In the genomic region with DNA sequence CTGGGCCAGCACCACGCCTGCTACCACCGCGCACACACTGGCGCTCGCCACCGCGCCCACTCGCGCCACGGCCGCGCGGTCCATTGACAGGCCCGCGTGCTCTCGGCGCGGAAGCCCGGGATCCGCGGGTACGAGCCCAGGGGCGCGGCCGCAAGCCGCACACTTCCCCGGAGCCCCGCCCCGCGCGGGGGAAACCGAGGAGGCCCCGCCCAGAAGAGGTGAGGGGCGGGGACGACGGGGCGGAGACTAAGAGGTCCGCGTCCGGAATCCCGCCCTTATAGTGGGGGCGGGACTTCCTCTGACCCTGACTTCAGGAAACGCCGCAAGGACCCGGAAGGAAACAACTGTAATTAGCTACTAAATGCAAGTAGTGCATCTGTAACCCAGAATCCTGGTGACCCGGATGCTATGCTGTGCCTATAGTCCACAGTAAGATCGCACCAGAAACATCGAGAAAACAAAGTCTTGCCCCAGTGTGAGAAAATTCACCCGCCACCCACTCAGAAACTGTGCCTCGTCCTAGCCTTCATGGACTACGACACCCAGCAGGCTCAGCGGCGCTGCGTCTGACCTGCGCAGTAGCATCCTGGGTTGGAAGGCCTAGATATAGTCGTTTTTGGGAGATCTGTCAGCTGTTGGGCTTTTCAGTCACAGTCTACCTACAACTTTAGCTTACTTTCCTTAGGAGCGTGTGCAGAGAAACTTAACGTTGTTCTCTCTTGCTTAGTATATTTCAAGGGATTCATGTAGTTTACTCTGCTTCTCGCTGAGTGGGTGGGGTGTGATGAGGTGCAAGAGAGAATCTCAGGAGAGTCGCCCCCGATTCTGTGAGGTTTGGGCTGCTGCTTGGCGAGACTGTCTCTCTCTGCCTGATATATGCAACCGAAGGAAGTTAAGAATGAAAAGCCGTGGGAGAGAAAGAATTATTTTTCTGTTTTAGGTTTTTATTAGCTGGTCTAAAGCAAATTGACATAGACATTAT, we compare ENCODE assay signal across 8 mouse cellular contexts. TPM values are rescaled to one million over a fixed set of nuclear protein-coding genes. Genes with fewer than 3 reads are reported as not detected.
A peak's percentile ranks its signal among the peaks of the same experiment; 100 is the strongest.
DNase-seq lines count a peak whose midpoint lies in the region; ATAC-seq lines count a peak whose summit lies in the region.

A gene (minus strand): TSS at position 207 of the 982 bp plus-strand sequence.
A gene (plus strand): TSS at position 290 of the 982 bp plus-strand sequence.

- DNase-seq in adrenal gland, adult (ENCODE audit: inconsistent age in 2 of 2, low spot score in 1 of 2) = peak; percentile 96 to 99
- DNase-seq in embryo, embryonic 10.5 days (ENCODE audit: low spot score) = peak; percentile 97
- peak; percentile 91 for DNase-seq in gastrocnemius, postnatal 14 days
- peak; percentile 91 to 94 for DNase-seq in left cerebral cortex, postnatal 10 days (ENCODE audit: extremely low spot score in 1 of 2, low spot score in 2 of 2)
- peak; percentile 95 for DNase-seq in right cerebral cortex, postnatal 25 days
- DNase-seq in urinary bladder, postnatal 4 days (ENCODE audit: low spot score in 2 of 2) = peak; percentile 90 to 92

- intact Hi-C loops in gastrocnemius, postnatal 14 days (cut with DNase I; ENCODE audit: low total_unique reads) = no loop called here
- intact Hi-C loops in left cerebral cortex, postnatal 10 days (cut with DNase I) = loop anchor here (10.0 kb wide), 1 partner anchor 641 kb away; no protein-coding TSS in a partner anchor

- peak; percentile 91 for ATAC-seq in inflammation-experienced regulatory T-cells, adult 6 months
- ATAC-seq in megakaryocyte-erythroid progenitor cell, adult 5-6 weeks (replicated peaks; ENCODE audit: low FRiP score, low TSS enrichment, poor library complexity, severe bottlenecking) = peak; percentile 85

RNA-seq across cellular contexts. Expression of the first gene that starts in this region (rescaled TPM):
- total RNA-seq in gastrocnemius, postnatal 14 days (2021) = 10 to 100 TPM; 53.9 to 58.8 TPM
- 10 to 100 TPM; 55.7 to 77.7 (median 57.7) TPM for polyA plus RNA-seq in inflammation-experienced regulatory T-cells, adult 6 months (2017; shearing (Covaris generic))
- 10 to 100 TPM; 57.4 to 65.7 TPM for total RNA-seq in left cerebral cortex, postnatal 10 days (2021)
- total RNA-seq in megakaryocyte-erythroid progenitor cell, adult 5-6 weeks (2014; fragmentation: Nextera tagmentation) = 86.6 and 123 TPM in 2 replicates
- total RNA-seq in megakaryocyte-erythroid progenitor cell, adult 5-6 weeks (2017) = 83.5 and 116 TPM in 2 replicates

RNA-seq across cellular contexts. Expression of the second gene that starts in this region (rescaled TPM):
- under 1 TPM; 0.10 to 0.18 TPM for total RNA-seq in gastrocnemius, postnatal 14 days (2021)
- polyA plus RNA-seq in inflammation-experienced regulatory T-cells, adult 6 months (2017; shearing (Covaris generic)) = not detected
- total RNA-seq in left cerebral cortex, postnatal 10 days (2021) = under 1 TPM; 0.55 to 0.60 TPM
- not detected in 2 replicates for total RNA-seq in megakaryocyte-erythroid progenitor cell, adult 5-6 weeks (2014; fragmentation: Nextera tagmentation)
- total RNA-seq in megakaryocyte-erythroid progenitor cell, adult 5-6 weeks (2017) = 0.42 TPM in 1 of 2 replicates, not detected in the other

Comparison
In these comparisons a context has a peak if more than half of its experiments do, and no peak if none do; other contexts are left out.
1. Peak in every context shown above with its lines: DNase-seq and ATAC-seq.